Mouse (Mus musculus) neural tube, embryonic 11.5 days (tissue): ENCODE measurements around the gene U2af1l4. TPM values are rescaled to one million over a fixed set of nuclear protein-coding genes. Genes with fewer than 3 reads are reported as not detected.

ENCODE experiments used
- ATAC-seq: fragments of 200-750 bp; cut with Nextera tagmentation; 2 replicates; pipeline ENCODE4 v1.8.0; 2017; ENCODE audit warnings: moderate number of reproducible peaks, mild to moderate bottlenecking, moderate TSS enrichment, moderate library complexity; ENCODE audit not compliant: insufficient read depth, low FRiP score, low TSS enrichment
- DNase-seq: peaks from one replicate; pipeline ENCODE4 v3.0.0-alpha.2; 2015; ENCODE audit warnings: low spot score
- H3K27ac ChIP-seq: fragments of 300-500 bp; sonication (generic); 2 replicates; pipeline ENCODE4 v1.5.1; 2014; ENCODE audit warnings: low read depth, mild to moderate bottlenecking, low read length
- H3K27me3 ChIP-seq: fragments of 300-500 bp; sonication (generic); 2 replicates; pipeline ENCODE4 v1.6.1; 2014; ENCODE audit warnings: mild to moderate bottlenecking, low read length, mixed read lengths; ENCODE audit not compliant: control insufficient read depth, insufficient read depth
- H3K36me3 ChIP-seq: fragments of 300-500 bp; sonication (generic); 2 replicates; pipeline ENCODE4 v1.6.1; 2014; ENCODE audit warnings: mild to moderate bottlenecking, low read length, moderate library complexity, mixed read lengths; ENCODE audit not compliant: control insufficient read depth, insufficient read depth
- H3K4me1 ChIP-seq: fragments of 300-500 bp; sonication (generic); 2 replicates; pipeline ENCODE4 v1.6.1; 2014; ENCODE audit warnings: low read length, mixed read lengths; ENCODE audit not compliant: control insufficient read depth, insufficient read depth
- H3K4me2 ChIP-seq: fragments of 300-500 bp; sonication (generic); 2 replicates; pipeline ENCODE4 v1.6.1; 2014; ENCODE audit warnings: low read depth, mild to moderate bottlenecking, moderate library complexity
- H3K4me3 ChIP-seq: fragments of 300-500 bp; sonication (generic); 2 replicates; pipeline ENCODE4 v1.5.1; 2014; ENCODE audit warnings: low read depth, low read length
- H3K9ac ChIP-seq: fragments of 300-500 bp; sonication (generic); 2 replicates; pipeline ENCODE4 v1.6.1; 2014; ENCODE audit warnings: mild to moderate bottlenecking, low read length
- H3K9me3 ChIP-seq: fragments of 300-500 bp; sonication (generic); 2 replicates; pipeline ENCODE4 v1.6.1; 2016; ENCODE audit warnings: low read length; ENCODE audit not compliant: control insufficient read depth
- WGBS: fragments of 180-500 bp; shearing (Covaris S2); extraction: QIAGEN DNeasy Blood & Tissue Kit; methylation state at CpG from one replicate; pipeline ENCODE4 v1.1.7; 2014; 5-methylcytosine and 5-hydroxymethylcytosine counted together
- polyA plus RNA-seq: library from polyadenylated mRNA; unstranded; fragments of >200 nt; fragmentation: Nextera tagmentation; extraction: Ambion mirVana; gene quantifications from 2 replicates; pipeline ENCODE4 v1.2.1, GENCODE M21; 2014

Gene U2af1l4
- polyA plus RNA-seq, 1 experiment from 2014 or later: 95.5 TPM

DNA sequence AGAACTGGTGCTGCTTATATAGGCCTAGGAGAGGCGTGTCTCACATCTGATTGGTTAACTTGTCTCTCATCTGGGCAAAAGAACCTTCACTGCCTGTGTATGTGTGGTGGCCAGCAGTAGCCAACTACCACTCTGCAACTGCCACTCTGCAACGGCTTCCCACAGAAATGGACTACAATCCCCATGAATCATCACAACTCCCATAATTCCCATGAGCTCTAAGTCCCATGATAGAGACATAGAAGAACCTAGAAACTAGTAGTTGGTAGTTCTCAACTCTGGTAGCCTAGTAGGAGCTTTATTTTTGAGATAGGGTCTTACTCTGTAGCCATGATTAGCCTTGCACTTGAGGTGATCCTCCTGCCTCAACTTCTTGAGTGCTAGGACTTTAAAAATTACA, 13.2 kb upstream of the U2af1l4 start:
- Histone ChIP-seq H3K4me3 (no peak overlapping the region), H3K27me3 (no peaks in the 10 kb centered on the region), H3K9ac (no peak overlapping the region), H3K4me1 (peaks cover 13% of the 10 kb centered on the region), H3K27ac (no peak overlapping the region), H3K4me2 (no peak overlapping the region), H3K9me3 (no peaks in the 10 kb centered on the region), H3K36me3 (peaks cover 6% of the 10 kb centered on the region)
- ATAC-seq: no peak
- DNase-seq: no peak
- 81% methylated on average over 2 of the region's 2 CpGs for WGBS

DNA sequence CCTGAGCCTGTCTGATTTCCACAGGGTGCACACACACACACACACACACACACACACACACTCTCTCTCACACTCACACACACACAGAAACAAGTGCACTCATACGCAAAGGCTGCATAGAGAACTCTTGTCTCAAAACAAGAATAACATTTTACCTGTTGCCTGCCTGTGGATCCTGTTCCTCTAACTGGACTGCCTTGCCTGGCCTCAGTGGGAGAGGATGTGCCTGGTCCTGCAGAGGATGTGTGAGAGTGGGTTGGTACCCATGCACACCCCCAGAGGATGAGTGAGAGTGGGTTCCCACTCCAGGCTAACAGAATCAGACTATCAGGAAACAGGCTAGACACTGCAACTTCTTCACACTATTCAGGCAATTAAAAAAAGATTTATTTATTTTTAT, 12.5 kb upstream of the U2af1l4 start:
- Histone ChIP-seq H3K4me1 (peaks cover 13% of the 10 kb centered on the region), H3K27me3 (no peaks in the 10 kb centered on the region), H3K4me3 (no peak overlapping the region), H3K4me2 (no peak overlapping the region), H3K36me3 (peaks cover 10% of the 10 kb centered on the region), H3K9me3 (no peaks in the 10 kb centered on the region), H3K9ac (no peak overlapping the region), H3K27ac (no peak overlapping the region)
- ATAC-seq (no peak), DNase-seq (no peak)
- WGBS: 89% methylated on average over 1 of the region's 1 CpGs

DNA sequence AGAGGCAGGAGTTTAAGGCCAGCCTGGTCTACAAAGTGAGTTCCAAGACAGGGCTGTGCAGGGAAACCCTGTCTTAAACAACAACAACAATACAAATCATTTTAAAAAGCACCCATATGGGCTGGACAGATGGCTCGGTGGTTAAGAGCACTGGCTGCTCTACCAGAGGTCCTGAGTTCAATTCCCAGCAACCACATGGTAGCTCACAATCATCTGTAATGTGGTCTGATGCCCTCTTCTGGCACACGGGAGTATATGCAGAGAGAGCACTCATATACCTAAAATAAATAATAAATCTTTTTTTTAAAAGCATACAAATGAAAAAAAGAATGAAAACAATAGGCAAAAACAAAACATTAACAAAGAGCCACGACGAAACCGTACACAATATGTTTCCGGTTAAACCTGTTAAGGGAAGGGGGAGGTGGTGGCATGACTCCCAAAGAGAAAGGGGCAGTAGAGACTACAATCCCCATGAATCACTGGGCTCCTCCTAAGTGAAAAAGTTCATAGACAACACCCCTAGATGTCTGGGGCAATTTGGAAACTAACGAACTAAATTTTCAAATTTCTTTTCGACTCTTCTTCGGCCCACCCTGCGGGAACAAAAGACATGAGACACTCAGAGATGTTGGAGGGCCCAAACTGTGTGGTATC, 11.5 kb upstream of the U2af1l4 start:
- no peaks in the 10 kb centered on the region for H3K9me3 ChIP-seq
- H3K4me2 ChIP-seq: peak overlapping the region; percentile 93
- H3K4me3 ChIP-seq: peak overlapping the region; percentile 45
- H3K4me1 ChIP-seq: peaks cover 13% of the 10 kb centered on the region
- DNase-seq (no peak), ATAC-seq (peak; percentile 71)
- H3K36me3 ChIP-seq: peaks cover 10% of the 10 kb centered on the region
- peak overlapping the region; percentile 56 for H3K9ac ChIP-seq
- WGBS: 3% methylated on average over 10 of the region's 10 CpGs
- peak overlapping the region; percentile 75 for H3K27ac ChIP-seq
- no peaks in the 10 kb centered on the region for H3K27me3 ChIP-seq

DNA sequence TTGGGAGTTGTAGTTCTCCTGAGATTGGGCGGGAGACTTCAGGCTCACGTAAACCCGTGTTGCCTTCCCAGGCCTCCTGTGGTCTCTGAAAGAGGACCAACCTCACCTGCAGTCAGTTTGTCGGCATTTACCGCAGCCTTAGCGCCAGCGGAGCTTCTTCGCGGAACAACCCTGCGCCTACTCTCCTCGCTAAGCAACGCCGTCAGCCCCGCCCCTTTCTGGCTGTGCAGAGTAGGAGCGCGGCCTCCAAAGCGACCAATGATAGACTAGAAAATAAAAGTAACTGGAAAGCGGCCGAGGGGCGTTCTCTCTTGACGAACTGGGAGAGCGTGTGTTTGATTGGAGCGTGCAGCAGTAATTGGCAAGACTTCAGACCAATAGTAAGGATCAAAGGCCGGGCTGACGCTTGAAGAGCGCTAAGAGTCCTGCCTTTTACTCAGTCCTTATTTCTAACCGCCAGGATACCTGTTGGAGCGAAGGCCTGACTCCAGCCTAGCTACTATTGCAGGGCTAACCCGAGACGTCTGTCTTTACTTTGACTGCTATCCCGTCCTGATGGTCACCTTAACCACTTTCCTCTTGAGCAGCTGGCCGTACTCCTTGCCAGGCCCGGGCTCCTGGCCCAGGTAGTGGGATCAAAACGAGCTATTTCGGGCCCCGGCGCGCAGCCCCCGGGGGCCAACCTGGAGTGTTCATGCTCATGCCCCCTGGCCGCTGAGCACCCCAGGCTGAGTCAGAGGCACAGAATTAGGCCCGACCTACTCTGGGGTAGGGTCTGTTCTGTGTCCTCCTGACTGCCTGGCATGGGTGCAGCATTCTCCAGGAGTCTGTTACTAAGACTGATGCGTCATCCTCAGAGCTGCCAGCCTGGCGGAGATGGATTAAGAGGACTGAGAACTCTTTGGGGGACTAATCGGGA, 10.7 kb upstream of the U2af1l4 start, which contains the start of the genes Hspb6 and Proser3:
Hspb6 (plus strand) TSS at position 77 of the 919 bp plus-strand sequence.
Proser3 (minus strand) TSS at position 198 of the 919 bp plus-strand sequence.
- peak within 1 kb of the TSS; percentile 45 for H3K4me3 ChIP-seq
- 2% methylated on average over 44 of the region's 44 CpGs for WGBS

DNA sequence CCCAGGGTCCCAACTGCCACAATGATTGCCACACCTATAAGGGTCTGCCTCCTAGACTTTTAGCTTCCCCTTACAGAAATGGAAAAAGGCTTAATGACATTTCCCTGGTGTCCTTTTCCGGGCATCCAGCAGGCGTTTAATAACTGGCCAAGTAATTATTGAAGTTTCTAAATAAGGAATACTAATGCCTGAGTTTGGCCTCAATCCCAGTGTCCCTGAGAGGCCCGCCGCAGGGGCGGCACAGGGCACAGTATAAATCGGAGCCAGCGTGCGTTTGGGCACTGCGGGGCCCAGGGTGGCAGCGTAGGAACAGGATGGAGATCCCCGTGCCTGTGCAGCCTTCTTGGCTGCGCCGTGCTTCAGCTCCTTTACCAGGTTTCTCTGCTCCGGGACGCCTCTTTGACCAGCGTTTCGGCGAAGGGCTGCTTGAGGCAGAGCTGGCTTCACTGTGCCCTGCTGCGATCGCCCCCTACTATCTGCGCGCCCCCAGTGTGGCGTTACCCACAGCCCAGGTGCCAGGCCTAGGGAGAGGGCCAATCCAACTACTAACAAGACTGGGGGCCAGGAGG, 10.0 kb upstream of the U2af1l4 start:
- H3K4me3 ChIP-seq: peak overlapping the region; percentile 45
- H3K4me1 ChIP-seq: peaks cover 13% of the 10 kb centered on the region
- no peak for DNase-seq
- H3K9ac ChIP-seq: peak overlapping the region; percentile 65
- no peaks in the 10 kb centered on the region for H3K27me3 ChIP-seq
- no peak overlapping the region for H3K27ac ChIP-seq
- H3K4me2 ChIP-seq: peak overlapping the region; percentile 93
- WGBS: 12% methylated on average over 23 of the region's 23 CpGs
- H3K36me3 ChIP-seq: peaks cover 16% of the 10 kb centered on the region
- ATAC-seq: no peak
- H3K9me3 ChIP-seq: no peaks in the 10 kb centered on the region

More for the DNA sequence above, 10.7 kb upstream of the U2af1l4 start, which contains the start of the genes Hspb6 and Proser3:
- Histone ChIP-seq H3K4me1 (peaks cover 13% of the 10 kb centered on the region), H3K9me3 (no peaks in the 10 kb centered on the region), H3K9ac (peak within 1 kb of the TSS; percentile 65), H3K4me2 (peak within 1 kb of the TSS; percentile 93), H3K36me3 (peaks cover 16% of the 10 kb centered on the region), H3K27me3 (no peaks in the 10 kb centered on the region), H3K27ac (peak within 1 kb of the TSS; percentile 75)
- DNase-seq (peak; percentile 95), ATAC-seq (peak; percentile 88)

DNA sequence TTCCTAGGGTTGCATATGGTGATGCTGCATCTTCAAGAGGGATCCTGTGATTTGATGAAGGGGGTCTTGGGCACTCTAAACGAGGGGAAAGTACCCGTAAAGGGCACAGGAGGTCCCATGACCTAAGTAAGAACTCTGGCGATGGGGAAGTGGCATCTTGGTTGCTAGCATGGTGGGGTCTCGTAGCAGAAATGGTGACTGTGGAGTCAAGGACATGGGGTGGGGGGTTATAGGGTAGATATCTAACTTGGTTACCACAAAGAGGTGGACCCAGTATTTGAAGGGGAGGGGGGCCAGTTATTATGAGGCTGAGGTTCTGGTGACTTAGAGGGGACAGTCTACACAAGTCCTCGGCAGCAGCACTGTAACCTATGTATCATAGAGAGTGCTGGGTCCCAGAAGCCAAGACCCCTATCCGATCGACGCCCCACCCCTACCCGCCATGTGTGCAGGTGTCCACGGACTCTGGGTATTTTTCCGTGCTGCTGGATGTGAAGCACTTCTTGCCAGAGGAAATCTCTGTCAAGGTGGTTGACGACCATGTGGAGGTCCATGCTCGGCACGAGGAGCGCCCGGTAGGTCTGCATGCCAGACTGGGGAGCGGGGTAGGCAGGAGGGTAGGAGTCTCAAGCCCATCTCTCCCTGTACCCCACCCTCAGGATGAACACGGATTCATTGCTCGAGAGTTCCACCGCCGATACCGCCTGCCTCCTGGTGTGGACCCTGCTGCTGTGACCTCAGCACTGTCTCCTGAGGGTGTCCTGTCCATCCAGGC, 9.1 kb upstream of the U2af1l4 start:
- H3K27me3 ChIP-seq: no peaks in the 10 kb centered on the region
- 85% methylated on average over 22 of the region's 22 CpGs for WGBS
- peak overlapping the region; percentile 45; the same call in 1 of the 2 replicates for H3K4me3 ChIP-seq

DNA sequence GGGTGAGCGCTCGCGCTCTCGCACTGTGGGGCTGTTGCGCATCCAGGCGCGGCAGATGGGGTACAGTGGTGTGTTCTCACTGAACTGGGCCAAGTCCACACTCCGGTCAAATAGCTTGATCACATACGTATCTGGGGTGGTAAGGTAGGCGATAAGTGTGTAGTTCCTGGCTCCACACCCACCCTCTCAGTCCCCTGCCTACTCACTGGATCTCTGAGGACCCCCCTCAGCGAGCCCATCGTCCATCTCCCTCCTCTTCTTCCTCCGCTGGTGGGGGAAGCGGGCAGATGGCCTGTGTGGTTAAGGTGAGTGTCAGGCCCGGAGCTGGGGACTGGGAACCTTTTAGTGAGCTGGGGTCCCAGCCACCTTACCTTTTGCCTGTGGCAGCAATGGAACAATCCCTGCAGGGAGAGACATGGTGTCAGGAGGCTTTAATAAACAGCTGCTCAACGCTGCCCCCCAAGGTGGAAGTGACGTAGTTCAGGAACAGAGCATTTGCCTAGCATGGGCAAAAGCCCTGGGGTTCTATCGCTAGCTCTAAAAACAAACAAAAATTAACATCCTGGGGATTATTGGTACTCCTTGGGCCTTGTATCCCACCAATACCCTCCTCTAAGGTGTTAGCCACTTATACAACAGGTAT, 6.1 kb upstream of the U2af1l4 start:
- Histone ChIP-seq H3K4me3 (no peak overlapping the region), H3K9ac (no peak overlapping the region), H3K4me2 (no peak overlapping the region), H3K36me3 (peaks cover 16% of the 10 kb centered on the region), H3K27me3 (no peaks in the 10 kb centered on the region), H3K4me1 (peaks cover 18% of the 10 kb centered on the region), H3K27ac (no peak overlapping the region), H3K9me3 (no peaks in the 10 kb centered on the region)
- no peak for DNase-seq
- no peak for ATAC-seq
- 94% methylated on average over 18 of the region's 18 CpGs for WGBS

More for the DNA sequence above, 9.1 kb upstream of the U2af1l4 start:
- Histone ChIP-seq H3K4me2 (peak overlapping the region; percentile 93; the same call in 1 of the 2 replicates), H3K9ac (no peak overlapping the region), H3K9me3 (no peaks in the 10 kb centered on the region), H3K36me3 (peaks cover 16% of the 10 kb centered on the region), H3K27ac (no peak overlapping the region), H3K4me1 (peaks cover 17% of the 10 kb centered on the region)
- no peak for ATAC-seq
- DNase-seq: no peak
